In genomic region chr14:32825426-32826032, GRCm38 (mm10) we compare ENCODE assay signal across 10 mouse cellular contexts. TPM values are rescaled to one million over a fixed set of nuclear protein-coding genes. Genes with fewer than 3 reads are reported as not detected.
DNase-seq lines count a peak whose midpoint lies in the region; ATAC-seq and TF ChIP-seq lines count a peak whose summit lies in the region.
"Had no signal": no experiment of that assay in that cellular context is flagged by ENCODE, and none has a peak within 500 bp of the region (broad histone marks: within the 10 kb centered on the region; RNA-seq: fewer than 3 reads in every experiment).

No protein-coding gene starts in this region.

- H3K4me1 ChIP-seq in ES-E14 (ENCODE audit: control insufficient read depth in 2 of 2, insufficient read depth in 2 of 2, low read length in 2 of 2, poor library complexity in 1 of 2) = peaks cover 3 to 27% of the 10 kb centered on the region in 2 experiments; a peak in 3 of 4 replicates
- peaks cover 43% of the 10 kb centered on the region for H3K4me1 ChIP-seq in embryonic facial prominence, embryonic 15.5 days
- H3K4me1 ChIP-seq in heart, postnatal 0 days (ENCODE audit: control insufficient read depth, insufficient read depth) = peaks cover 19% of the 10 kb centered on the region; the same call in 1 of the 2 replicates
- H3K4me1 ChIP-seq in midbrain, embryonic 12.5 days = peaks cover 9% of the 10 kb centered on the region

- peak overlapping the region; percentile 33 for H3K4me2 ChIP-seq in embryonic facial prominence, embryonic 15.5 days (replicated peaks)
- H3K4me2 ChIP-seq in heart, postnatal 0 days (ENCODE audit: low read depth, low read length) = peak overlapping the region; percentile 30; the same call in 1 of the 2 replicates
- H3K4me2 ChIP-seq in midbrain, embryonic 12.5 days (replicated peaks) = peak overlapping the region; percentile 9; the same call in 1 of the 2 replicates
- H3K4me2 ChIP-seq: liver, embryonic 13.5 days had no signal

- no peak overlapping the region for H3K9ac ChIP-seq in ES-E14 (ENCODE audit: insufficient read depth, low read depth, low read length, poor library complexity, severe bottlenecking)
- H3K9ac ChIP-seq in embryonic facial prominence, embryonic 15.5 days = no peak overlapping the region
- no peak overlapping the region for H3K9ac ChIP-seq in heart, postnatal 0 days (replicated peaks; ENCODE audit: low read depth, low read length)
- H3K9ac ChIP-seq in midbrain, embryonic 12.5 days (replicated peaks) = no peak overlapping the region
- H3K9ac ChIP-seq: liver, embryonic 13.5 days had no signal

- no peak overlapping the region for H3K4me3 ChIP-seq in ES-E14 (ENCODE audit: insufficient read depth in 1 of 2, low read depth in 1 of 2, low read length in 2 of 2, poor library complexity in 1 of 2, severe bottlenecking in 1 of 2)
- no peak overlapping the region for H3K4me3 ChIP-seq in embryonic facial prominence, embryonic 15.5 days (replicated peaks)
- H3K4me3 ChIP-seq in heart, postnatal 0 days (ENCODE audit: low read depth, low read length) = no peak overlapping the region
- no peak overlapping the region for H3K4me3 ChIP-seq in midbrain, embryonic 12.5 days
- no peak overlapping the region for H3K4me3 ChIP-seq in layer of hippocampus, adult 2 months
- H3K4me3 ChIP-seq: liver, embryonic 13.5 days had no signal

- TF ChIP-seq EP300 in heart, postnatal 0 days (IDR thresholded peaks at IDR 0.05; ENCODE audit: low read depth) = no peak

- no peaks in the 10 kb centered on the region for H3K36me3 ChIP-seq in ES-E14 (ENCODE audit: control insufficient read depth, insufficient read depth, low read length, poor library complexity, severe bottlenecking)
- H3K36me3 ChIP-seq in embryonic facial prominence, embryonic 15.5 days = no peaks in the 10 kb centered on the region
- no peaks in the 10 kb centered on the region for H3K36me3 ChIP-seq in heart, postnatal 0 days (replicated peaks; ENCODE audit: control insufficient read depth, insufficient read depth, low read length)
- H3K36me3 ChIP-seq in midbrain, embryonic 12.5 days = no peaks in the 10 kb centered on the region
- H3K36me3 ChIP-seq: liver, embryonic 13.5 days had no signal

- H3K9me3 ChIP-seq in ES-E14 (ENCODE audit: control insufficient read depth, insufficient read depth, low read depth, low read length) = no peaks in the 10 kb centered on the region
- H3K9me3 ChIP-seq in embryonic facial prominence, embryonic 15.5 days (replicated peaks) = no peaks in the 10 kb centered on the region
- H3K9me3 ChIP-seq in heart, postnatal 0 days (replicated peaks; ENCODE audit: control insufficient read depth, low read length) = no peaks in the 10 kb centered on the region
- no peaks in the 10 kb centered on the region for H3K9me3 ChIP-seq in midbrain, embryonic 12.5 days
- H3K9me3 ChIP-seq: liver, embryonic 13.5 days had no signal

- peak; percentile 84 for ATAC-seq in embryonic facial prominence, embryonic 15.5 days (ENCODE audit: insufficient number of reproducible peaks, low FRiP score, low TSS enrichment, low read depth)
- ATAC-seq in heart, postnatal 0 days (ENCODE audit: insufficient read depth, low read depth) = peak; percentile 66
- ATAC-seq in midbrain, embryonic 12.5 days (ENCODE audit: low FRiP score, low read depth) = peak; percentile 52; the same call in 1 of the 2 replicates
- ATAC-seq in cerebellum, adult (ENCODE audit: insufficient number of reproducible peaks, low FRiP score, low TSS enrichment) = no peak
- ATAC-seq: Patski had no signal

- peak; percentile 69 for DNase-seq in ES-E14 (ENCODE audit: low read depth, low spot score)
- peak; percentile 67 for DNase-seq in heart, postnatal 0 days (ENCODE audit: low spot score)
- peak; percentile 80 for DNase-seq in kidney, postnatal 14 days
- no peak for DNase-seq in right cerebral cortex, postnatal 14 days
- DNase-seq in layer of hippocampus, adult 2 months (ENCODE audit: low spot score in 2 of 2) = no peak
- DNase-seq: liver, embryonic 13.5 days had no signal

- WGBS in embryonic facial prominence, embryonic 15.5 days = 2% methylated on average over 11 of the region's 11 CpGs
- WGBS in heart, postnatal 0 days = 21% methylated on average over 11 of the region's 11 CpGs
- 8% methylated on average over 11 of the region's 11 CpGs for WGBS in midbrain, embryonic 12.5 days

- TF ChIP-seq CTCF in heart, postnatal 0 days (IDR thresholded peaks at IDR 0.05; ENCODE audit: low read depth) = no peak
- no peak for TF ChIP-seq CTCF in layer of hippocampus, adult 2 months (conservative IDR thresholded peaks at IDR 0.05)

- H3K27me3 ChIP-seq in embryonic facial prominence, embryonic 15.5 days = no peaks in the 10 kb centered on the region
- no peaks in the 10 kb centered on the region for H3K27me3 ChIP-seq in heart, postnatal 0 days (ENCODE audit: control insufficient read depth, insufficient read depth, low read length)
- no peaks in the 10 kb centered on the region; the same call in 1 of the 2 replicates for H3K27me3 ChIP-seq in midbrain, embryonic 12.5 days
- H3K27me3 ChIP-seq: liver, embryonic 13.5 days had no signal

- H3K27ac ChIP-seq in ES-E14 (ENCODE audit: insufficient read depth, low read depth, low read length, poor library complexity, severe bottlenecking) = no peak overlapping the region
- peak overlapping the region; percentile 68; the same call in 1 of the 2 replicates for H3K27ac ChIP-seq in embryonic facial prominence, embryonic 15.5 days (replicated peaks)
- no peak overlapping the region for H3K27ac ChIP-seq in heart, postnatal 0 days (ENCODE audit: low read depth)
- H3K27ac ChIP-seq in midbrain, embryonic 12.5 days (replicated peaks) = no peak overlapping the region
- H3K27ac ChIP-seq in layer of hippocampus, adult 2 months = no peak overlapping the region
- H3K27ac ChIP-seq: liver, embryonic 13.5 days had no signal

- in situ Hi-C loops in ES-E14 (cut with MboI; ENCODE audit: low sequenced_read_pairs in 2 of 2, unreplicated experiment in 2 of 2) = no loop called here

TF ChIP-seq in ES-E14, 5 proteins besides CTCF, POLR2A, EP300 and RAD21:
- TF ChIP-seq MAFK (IDR thresholded peaks at IDR 0.05; ENCODE audit: insufficient read depth, low read depth, low read length) = no peak
- TF ChIP-seq HCFC1 (IDR thresholded peaks at IDR 0.05; ENCODE audit: borderline replicate concordance, insufficient read depth, low read length) = no peak
- TF ChIP-seq CHD2 (IDR thresholded peaks at IDR 0.05; ENCODE audit: low read depth, low read length) = no peak
- no peak for TF ChIP-seq ZC3H11A (IDR thresholded peaks at IDR 0.05; ENCODE audit: borderline replicate concordance, low read depth, low read length)
- no peak for TF ChIP-seq ZNF384 (IDR thresholded peaks at IDR 0.05; ENCODE audit: low read depth, low read length)

RNA-seq across cellular contexts. Expression of gene Fam170b, which starts 8.2 kb away (rescaled TPM):
- total RNA-seq in ES-E14 (2012; rRNA removed) = 0.13 TPM in 1 of 2 replicates, not detected in the other
- polyA plus RNA-seq in embryonic facial prominence, embryonic 15.5 days (2015; fragmentation: Nextera tagmentation; extraction: Ambion mirVana) = 0.07 and 0.19 TPM in 2 replicates
- not detected in 2 replicates for total RNA-seq in heart, postnatal 0 days (2014; rRNA removed; ENCODE audit: low replicate concordance)
- polyA plus RNA-seq in heart, postnatal 0 days (2015; fragmentation: Nextera tagmentation; extraction: Ambion mirVana) = 0.12 and 0.14 TPM in 2 replicates
- polyA plus RNA-seq in midbrain, embryonic 12.5 days (2016; fragmentation: Nextera tagmentation; extraction: Ambion mirVana) = not detected in 2 replicates
- not detected for total RNA-seq in layer of hippocampus, adult 2 months (2021)
- polyA plus RNA-seq: liver, embryonic 13.5 days; Patski had no signal

RNA-seq across cellular contexts. Expression of gene Vstm4, which starts 31.0 kb away (rescaled TPM):
- total RNA-seq in ES-E14 (2012; rRNA removed) = 0.16 and 0.36 TPM in 2 replicates
- polyA plus RNA-seq in embryonic facial prominence, embryonic 15.5 days (2015; fragmentation: Nextera tagmentation; extraction: Ambion mirVana) = 37.3 and 44.0 TPM in 2 replicates
- 11.5 and 22.9 TPM in 2 replicates for total RNA-seq in heart, postnatal 0 days (2014; rRNA removed; ENCODE audit: low replicate concordance)
- polyA plus RNA-seq in heart, postnatal 0 days (2015; fragmentation: Nextera tagmentation; extraction: Ambion mirVana) = 21.5 and 22.2 TPM in 2 replicates
- polyA plus RNA-seq in midbrain, embryonic 12.5 days (2016; fragmentation: Nextera tagmentation; extraction: Ambion mirVana) = 5.9 and 6.8 TPM in 2 replicates
- 1 to 10 TPM; 3.3 to 3.6 TPM for total RNA-seq in layer of hippocampus, adult 2 months (2021)
- polyA plus RNA-seq: Patski had no signal

RNA-seq across cellular contexts. Expression of gene Tmem273, which starts 39.8 kb away (rescaled TPM):
- total RNA-seq in ES-E14 (2012; rRNA removed) = not detected in 2 replicates
- polyA plus RNA-seq in embryonic facial prominence, embryonic 15.5 days (2015; fragmentation: Nextera tagmentation; extraction: Ambion mirVana) = 0.60 and 0.68 TPM in 2 replicates
- 0.42 TPM in 1 of 2 replicates, not detected in the other for total RNA-seq in heart, postnatal 0 days (2014; rRNA removed; ENCODE audit: low replicate concordance)
- 0.27 and 0.49 TPM in 2 replicates for polyA plus RNA-seq in heart, postnatal 0 days (2015; fragmentation: Nextera tagmentation; extraction: Ambion mirVana)
- polyA plus RNA-seq in midbrain, embryonic 12.5 days (2016; fragmentation: Nextera tagmentation; extraction: Ambion mirVana) = 0.35 and 0.56 TPM in 2 replicates
- under 1 TPM; 0.59 TPM for total RNA-seq in layer of hippocampus, adult 2 months (2021)
- polyA plus RNA-seq: Patski had no signal

Comparison
In these comparisons a context has a peak if more than half of its experiments do, and no peak if none do; other contexts are left out.
1. DNase-seq: peak in ES-E14 (single experiment), heart, postnatal 0 days (single experiment) and kidney, postnatal 14 days (single experiment); none in right cerebral cortex, postnatal 14 days (single experiment) and layer of hippocampus, adult 2 months (0 of 2).
2. Peak in every context shown above with its lines, with median percentiles within 50 percentile points of each other: H3K4me2 ChIP-seq.